Mouse (Mus musculus) heart, postnatal 0 days (tissue): ENCODE data around the gene Slc11a2.

Experiments
- CTCF ChIP-seq: IDR thresholded peaks from 2 replicates; pipeline ENCODE4 v1.5.1; 2016; ENCODE audit warnings: antibody characterized with exemption, control low read depth, low read depth
- EP300 ChIP-seq: IDR thresholded peaks from 2 replicates; pipeline ENCODE4 v1.6.1; 2016; ENCODE audit warnings: antibody characterized with exemption, low read depth

GRCm38 (mm10) chr15:100388224-100388835, 36.5 kb downstream of the Slc11a2 start:
- no peak for TF ChIP-seq CTCF
- TF ChIP-seq EP300 = no peak
